Mouse (Mus musculus): ENCODE results near the gene A730049H05Rik. TPM values are rescaled to one million over a fixed set of nuclear protein-coding genes. Genes with fewer than 3 reads are reported as not detected.

Gene A730049H05Rik
- total and polyA plus RNA-seq, 3 experiments = 0.24 to 5.3 (median 1.9) TPM

DNA sequence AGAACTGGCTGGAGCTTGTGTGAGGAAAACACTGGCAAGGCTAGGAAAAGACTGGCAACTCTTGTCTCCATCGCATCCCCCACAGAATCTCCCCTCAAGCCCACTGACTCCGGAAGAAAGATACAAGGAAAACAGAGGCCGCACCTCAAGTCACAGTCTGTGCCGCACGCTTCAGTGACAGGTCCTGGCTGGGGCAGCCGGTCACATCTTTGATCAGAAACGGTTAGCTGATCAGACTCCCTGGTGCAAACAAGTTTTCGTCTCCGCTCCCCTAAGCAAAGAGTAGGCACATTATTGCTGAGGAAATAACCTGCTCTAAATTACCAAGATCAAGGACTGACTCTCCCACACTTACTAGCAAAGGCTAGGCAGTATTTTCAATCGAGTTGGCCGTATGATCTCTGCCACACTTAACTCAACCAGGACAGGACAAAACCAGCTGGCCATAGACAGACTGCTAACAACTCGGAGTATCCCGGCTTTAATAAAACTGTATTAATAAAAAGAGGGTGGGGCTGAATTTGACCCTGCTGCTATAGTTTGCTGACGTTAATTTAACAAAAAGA, 63.5 kb downstream of the A730049H05Rik start:
- DNase-seq = no peak

DNA sequence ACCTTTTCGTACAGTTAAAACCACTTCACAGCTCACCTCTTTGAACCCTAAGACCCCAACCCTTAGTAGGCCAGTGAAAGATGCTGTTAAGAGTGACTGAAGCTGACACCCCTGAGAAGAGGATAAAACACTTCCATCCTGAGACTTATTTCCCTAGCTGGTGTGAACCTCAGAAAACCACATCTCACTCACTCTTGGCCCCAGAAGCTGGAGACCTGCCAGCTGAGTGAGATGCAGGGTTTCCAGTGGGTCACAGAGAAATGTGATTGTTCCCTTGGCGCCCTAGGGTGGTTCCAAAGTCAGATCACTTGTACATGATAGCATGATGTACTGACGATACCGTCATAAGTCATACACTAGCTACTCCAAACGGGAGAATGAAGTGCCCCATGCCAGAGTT, 66.2 kb downstream of the A730049H05Rik start:
- DNase-seq = no peak

DNA sequence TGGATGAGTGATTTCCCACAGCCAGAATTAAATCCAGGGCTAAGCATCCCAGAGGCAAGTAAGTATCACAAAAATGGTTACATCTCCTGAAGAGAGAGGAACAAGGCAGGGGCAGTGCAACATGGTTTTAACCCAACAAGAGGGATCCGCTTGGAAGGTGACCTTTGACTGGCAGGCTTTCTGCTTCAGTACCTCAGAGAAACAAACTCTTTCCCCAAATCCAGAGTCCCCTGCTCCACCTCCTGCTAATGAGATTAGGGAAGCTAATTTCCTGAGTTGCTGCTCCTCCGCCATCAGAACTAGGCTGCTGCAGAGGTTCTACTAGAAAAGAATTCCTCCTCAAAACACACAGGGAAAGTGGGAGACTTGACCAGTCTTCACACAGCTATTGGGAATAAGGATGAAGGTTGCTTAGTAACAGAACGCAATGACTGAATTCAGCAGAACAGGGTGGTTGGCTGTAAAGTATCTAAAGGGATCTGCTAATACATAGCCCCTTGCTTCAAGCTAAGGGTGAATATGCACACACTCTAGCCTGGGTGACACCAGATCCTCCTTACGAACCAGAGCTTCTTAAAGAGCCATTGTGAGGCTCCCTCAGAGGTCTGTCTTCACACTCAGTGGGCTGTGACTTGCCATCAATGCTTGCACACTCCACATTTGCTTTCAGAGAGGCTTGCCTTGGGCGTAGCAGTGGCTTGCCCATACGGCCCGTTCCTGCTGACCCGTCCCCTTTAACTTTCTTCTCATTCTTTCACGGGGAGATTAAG, 67.0 kb downstream of the A730049H05Rik start:
- DNase-seq = no peak

DNA sequence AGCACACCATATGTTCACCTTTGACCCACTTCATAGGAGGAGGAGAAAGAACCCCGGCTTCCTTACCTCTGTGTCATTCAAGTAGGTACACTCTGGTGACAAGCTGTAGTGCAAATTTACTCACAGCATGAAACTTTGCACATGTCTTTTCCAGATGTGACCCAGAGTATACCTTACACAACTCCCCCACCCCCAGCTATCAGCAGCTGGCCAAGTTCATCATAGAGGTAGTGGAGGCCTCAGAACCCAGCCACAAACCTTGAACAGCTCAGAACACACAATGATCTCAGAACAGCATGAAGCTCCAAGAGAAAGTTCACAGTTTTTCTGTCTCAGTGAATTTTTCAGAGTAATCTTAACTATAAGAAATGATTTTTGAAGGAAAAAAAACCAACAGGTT, 75.3 kb downstream of the A730049H05Rik start:
- no peak for DNase-seq

Other genes with a start within 250 kb of the A730049H05Rik start
- gene Prickle2, start 110.3 kb upstream of the A730049H05Rik start, total RNA-seq (2021) = 10 to 100 TPM in 1 of 2 experiments, 1 to 10 TPM in 1; 5.0 to 11.1 TPM
- gene Prickle2, start 110.3 kb upstream of the A730049H05Rik start, polyA plus RNA-seq (2012; rRNA removed) = 1.8 and 2.4 TPM in 2 replicates
- gene Gm15737, start 52.9 kb downstream of the A730049H05Rik start, total RNA-seq (2021) = under 1 TPM; 0.06 to 0.07 TPM
- 0.02 TPM in 1 of 2 replicates, not detected in the other for gene Gm15737, start 52.9 kb downstream of the A730049H05Rik start, polyA plus RNA-seq (2012; rRNA removed)
- gene Adamts9, start 127.0 kb downstream of the A730049H05Rik start, total RNA-seq (2021) = 10 to 100 TPM; 11.0 to 30.9 TPM
- gene Adamts9, start 127.0 kb downstream of the A730049H05Rik start, polyA plus RNA-seq (2012; rRNA removed) = 5.9 and 7.1 TPM in 2 replicates

Measured in adrenal gland, adult 2 months (tissue).